Mouse (Mus musculus): Measurements from ENCODE around the gene Lrfn3. TPM values are rescaled to one million over a fixed set of nuclear protein-coding genes. Genes with fewer than 3 reads are reported as not detected.

Gene Lrfn3
- total RNA-seq (2015; ENCODE audit: low replicate concordance) (not detected in 2 replicates), total RNA-seq (2017; ENCODE audit: low replicate concordance) (not detected in 2 replicates)

DNA sequence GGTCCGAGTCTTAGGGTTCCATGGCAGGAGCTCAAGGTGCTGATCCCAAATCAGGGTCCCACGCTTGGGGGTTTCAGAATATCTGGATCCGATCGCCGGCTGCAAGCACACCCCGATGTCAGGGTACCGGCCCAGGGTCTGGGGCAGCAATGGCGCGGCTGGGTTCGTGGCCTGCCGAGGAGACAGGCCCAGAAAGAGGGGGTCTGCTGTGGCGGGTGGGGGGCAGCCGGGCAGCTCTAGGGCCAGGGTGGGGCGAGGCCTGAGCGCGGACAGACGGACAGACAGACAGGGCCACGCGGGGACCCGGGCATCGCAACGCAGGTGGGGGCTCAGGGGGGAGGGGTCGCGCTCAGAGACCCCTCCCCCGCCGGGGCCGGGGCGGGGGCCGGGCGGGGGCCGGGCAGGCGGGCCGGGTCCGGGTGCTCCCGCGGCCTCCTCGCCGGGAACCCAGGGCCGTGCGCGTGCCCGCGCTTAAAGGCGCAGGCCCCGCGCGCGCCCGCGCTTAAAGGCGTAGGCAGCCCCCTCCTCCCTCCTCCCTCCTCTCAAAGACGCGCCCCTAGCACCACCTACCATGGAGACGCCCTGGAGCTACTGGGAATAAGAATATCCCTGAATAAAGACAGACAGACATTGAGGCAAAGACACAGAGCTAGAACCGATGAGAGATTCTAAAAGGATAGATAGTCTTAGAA is at the start of gene Lrfn3:
TSS of gene Lrfn3 (minus strand) at position 121 of the 692 bp plus-strand sequence.
- ATAC-seq (replicated peaks; ENCODE audit: low FRiP score, poor library complexity, severe bottlenecking): no peak

DNA sequence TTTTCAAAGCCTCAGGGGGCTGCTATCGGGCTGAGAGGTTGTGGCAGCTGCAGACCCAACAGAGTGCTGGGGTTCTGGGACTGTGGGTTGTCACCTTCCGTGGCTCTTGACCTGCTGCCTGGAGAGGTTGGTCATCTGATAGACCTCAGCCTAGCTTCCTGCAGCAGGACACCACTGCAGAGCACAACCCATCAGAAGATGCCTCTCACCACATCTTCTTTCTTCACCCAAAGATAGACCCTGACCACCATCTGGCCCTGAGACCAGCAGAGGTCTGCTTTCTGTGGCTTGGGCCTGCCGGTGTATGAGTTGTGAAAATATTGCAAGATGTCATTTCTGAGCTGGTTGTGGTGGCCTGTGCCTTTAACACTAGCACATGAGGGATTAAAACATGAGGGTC is 48.5 kb upstream of the Lrfn3 start:
- no peak for ATAC-seq (replicated peaks; ENCODE audit: low FRiP score, poor library complexity, severe bottlenecking)

DNA sequence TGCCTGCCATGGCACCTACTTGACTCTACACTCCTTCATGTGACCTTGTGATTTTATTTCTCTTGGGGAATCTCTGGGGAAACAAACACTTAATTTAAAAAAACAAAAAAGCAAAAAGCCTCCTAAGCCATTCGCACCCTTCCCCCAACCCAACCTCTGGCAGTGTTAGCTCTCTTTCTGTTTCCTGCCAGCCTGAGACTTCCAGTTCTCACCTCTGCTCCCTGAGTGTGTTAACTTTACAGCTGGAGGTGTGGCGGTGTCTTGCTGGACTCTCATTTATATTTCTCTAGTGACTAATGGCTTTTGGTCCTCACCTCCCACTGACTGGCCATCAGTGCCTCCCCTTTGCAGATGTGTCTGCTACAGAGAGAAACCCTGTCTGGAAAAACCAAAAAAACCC is 47.2 kb upstream of the Lrfn3 start:
- no peak for ATAC-seq (replicated peaks; ENCODE audit: low FRiP score, poor library complexity, severe bottlenecking)

DNA sequence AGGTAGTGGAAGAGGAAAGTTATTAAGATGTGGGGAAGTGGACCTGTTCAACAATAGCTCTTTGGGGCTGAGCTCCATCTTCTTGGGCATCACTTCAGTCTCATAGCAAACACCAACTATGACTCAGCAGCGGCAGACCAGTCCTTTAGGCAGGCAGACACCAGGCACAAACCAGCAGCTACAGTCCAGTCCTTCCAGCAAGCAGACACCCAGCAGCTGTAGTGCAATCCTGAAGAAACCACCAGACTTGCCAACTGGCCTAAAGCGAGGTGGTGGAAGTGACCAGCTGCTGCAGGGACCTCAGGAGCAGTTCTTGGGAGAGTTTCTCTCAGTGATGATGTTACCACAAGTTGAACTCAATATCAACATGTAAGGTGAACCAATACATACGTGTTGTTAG is 46.1 kb upstream of the Lrfn3 start:
- ATAC-seq (replicated peaks; ENCODE audit: low FRiP score, poor library complexity, severe bottlenecking): no peak

DNA sequence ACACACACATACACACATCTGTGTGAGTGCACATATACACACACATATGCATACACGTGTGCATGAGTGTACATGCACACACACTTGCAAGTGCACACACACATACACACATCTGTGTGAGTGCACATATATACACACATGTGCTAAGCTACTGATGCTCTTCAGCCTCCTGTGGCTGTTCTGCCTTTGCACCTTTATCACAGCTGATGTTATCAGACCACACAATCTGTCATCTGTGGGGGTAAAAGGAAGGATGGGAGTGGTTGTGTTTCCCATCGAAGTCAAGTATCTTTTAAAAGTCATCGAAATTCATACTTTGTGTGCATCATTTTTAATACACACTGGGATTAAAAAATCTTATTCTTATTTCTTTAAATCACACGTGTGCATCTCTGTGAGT is 39.8 kb upstream of the Lrfn3 start:
- no peak for ATAC-seq (replicated peaks; ENCODE audit: low FRiP score, poor library complexity, severe bottlenecking)

DNA sequence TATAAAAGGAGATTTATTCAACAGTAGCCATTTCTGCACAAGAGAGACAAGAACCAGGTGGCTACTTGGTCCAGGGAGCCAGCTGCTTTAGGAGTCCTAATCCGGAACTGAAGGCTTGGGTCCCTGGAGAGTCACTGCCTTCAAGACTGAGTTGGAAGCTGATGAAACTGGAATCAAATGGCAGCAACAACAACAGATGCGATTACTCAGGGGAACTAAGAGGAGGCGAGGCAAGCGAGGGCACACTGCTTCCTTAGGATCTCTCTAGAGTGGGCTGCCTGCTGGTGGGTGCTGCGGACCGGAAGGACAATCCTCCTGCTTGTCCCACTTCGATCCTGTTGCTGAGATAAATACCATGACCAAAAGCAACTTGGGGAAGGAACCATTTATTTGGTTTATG is 37.1 kb upstream of the Lrfn3 start:
- ATAC-seq (replicated peaks; ENCODE audit: low FRiP score, poor library complexity, severe bottlenecking): no peak

DNA sequence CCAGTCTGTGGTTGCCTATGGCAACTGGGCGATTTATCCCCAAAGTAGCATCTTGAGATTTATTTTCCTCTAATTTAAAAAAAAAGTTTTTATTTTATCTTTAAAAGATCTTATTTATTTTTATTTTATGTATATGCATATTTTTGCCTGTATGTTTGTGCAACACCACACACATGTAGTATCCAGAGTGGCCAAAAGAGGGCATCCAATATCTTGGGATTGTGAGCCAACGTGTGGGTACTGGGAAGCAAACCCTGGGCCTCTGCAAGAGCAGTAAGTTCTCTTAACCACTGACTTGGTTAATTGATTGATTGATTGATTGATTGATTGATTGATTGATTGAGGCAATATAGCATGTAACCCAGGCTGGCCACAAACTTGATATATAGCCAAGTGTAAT is 32.3 kb upstream of the Lrfn3 start:
- no peak for ATAC-seq (replicated peaks; ENCODE audit: low FRiP score, poor library complexity, severe bottlenecking)

DNA sequence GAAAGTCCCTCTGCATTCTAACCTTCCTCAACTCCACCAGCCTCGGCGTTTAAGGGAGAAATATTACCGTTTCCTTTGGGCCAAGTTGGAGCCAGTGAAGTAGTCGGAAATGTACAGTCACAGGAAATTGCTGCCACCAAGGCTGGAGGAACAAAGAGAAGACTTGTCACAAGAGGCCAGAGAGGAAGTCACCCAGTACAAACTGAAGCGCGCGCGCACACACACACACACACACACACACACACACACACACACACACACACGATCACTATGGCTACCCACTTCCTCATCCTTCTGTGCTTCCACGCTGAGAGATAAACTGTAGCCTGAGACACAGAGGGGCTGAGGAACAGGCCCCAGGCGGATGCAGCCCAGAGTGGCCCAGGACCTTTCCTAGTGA is 31.8 kb upstream of the Lrfn3 start:
- ATAC-seq (replicated peaks; ENCODE audit: low FRiP score, poor library complexity, severe bottlenecking): no peak

DNA sequence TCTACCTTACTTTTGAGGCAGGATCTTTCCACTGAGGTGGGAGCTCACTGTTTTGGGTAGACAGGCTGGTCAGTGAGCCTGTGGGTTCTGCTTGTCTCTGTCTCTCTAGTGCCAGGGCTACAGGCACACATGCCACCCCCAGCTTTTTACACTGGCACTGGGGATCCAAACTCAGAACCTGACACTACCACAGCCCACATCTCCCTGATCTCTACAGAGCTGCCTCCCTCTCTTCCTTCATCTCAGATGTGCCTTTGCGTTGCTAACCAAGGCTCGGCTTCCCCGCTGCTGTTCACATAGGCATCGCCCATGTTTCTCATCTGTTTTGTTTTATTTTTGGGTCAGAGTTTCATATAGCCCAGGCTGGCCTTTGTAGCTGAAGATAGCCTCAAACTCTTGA is 31.1 kb upstream of the Lrfn3 start:
- no peak for ATAC-seq (replicated peaks; ENCODE audit: low FRiP score, poor library complexity, severe bottlenecking)

DNA sequence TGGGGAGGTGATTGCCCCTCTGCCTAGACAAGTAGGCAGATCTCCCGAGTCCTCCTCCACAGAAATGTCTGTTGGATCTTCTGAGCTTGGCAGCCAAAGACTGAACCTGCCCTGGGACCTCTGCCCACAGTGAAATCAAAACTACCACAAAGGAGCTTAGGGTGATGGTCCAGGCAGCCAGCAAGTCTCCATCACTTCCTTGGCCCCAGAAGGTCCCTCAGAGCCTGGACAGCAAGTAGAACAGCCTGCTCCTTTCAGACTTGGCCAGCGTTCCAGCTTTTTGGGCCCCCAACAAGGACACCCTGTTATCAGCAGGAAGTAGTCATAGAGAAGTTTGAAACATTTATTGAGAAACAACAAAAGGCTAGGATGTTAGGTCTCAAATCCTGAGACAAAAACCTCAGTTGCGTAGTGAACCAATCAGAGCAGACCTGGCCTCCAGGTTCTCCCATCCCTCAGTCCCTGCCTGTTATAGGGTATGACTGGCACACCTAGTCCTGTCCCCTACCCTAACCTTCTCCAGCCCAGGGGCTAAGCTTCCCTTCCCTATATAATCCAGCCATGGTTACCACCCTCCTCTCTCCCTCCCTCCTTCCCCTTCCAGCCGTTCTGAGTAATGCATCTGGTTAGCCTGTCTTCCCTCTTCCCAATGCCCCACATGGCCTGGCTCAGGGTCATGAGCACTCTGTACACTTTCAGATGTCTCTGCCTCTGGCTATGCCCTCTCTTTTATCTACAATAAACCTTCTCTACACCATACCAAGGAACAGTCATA is 30.4 kb upstream of the Lrfn3 start:
- ATAC-seq (replicated peaks; ENCODE audit: low FRiP score, poor library complexity, severe bottlenecking): peak; percentile 64

DNA sequence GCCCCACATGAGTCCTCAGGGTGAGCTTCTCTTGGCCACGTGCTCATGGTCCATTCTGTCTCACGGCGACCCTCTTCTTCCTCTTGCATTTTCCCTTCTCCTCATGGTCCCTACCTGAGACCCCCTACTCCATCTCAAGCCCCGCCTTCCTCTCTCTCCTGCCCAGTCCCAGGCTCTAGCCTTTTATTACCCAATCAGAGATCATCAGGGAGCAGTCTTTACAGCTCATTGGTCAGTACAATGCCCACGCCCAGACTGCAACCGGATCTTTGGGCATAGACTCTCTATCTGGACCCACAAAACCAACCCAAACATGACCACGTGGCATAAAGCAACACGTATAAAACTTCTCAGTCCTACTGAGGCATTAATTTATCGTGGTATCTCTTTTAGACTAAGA is 21.5 kb upstream of the Lrfn3 start:
- ATAC-seq (replicated peaks; ENCODE audit: low FRiP score, poor library complexity, severe bottlenecking): no peak

DNA sequence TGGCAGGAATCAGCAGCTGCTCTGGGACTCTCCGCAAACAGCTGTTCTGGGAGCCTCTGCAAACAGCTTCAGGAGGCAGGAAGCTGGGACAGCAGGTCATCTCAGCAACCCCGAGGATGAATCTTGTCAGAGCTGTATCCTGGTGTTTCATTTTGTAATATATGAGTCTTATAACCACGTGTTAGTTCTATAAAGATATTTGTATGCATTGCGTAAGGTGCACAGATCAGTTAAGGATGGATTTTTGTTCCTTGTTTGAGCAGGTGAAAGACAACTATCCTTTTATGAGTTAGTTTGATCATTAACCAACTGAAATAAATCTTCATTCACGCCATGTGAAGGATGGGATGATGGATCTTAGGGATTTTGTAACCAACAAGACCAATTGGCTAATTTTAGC is 17.5 kb upstream of the Lrfn3 start:
- no peak for ATAC-seq (replicated peaks; ENCODE audit: low FRiP score, poor library complexity, severe bottlenecking)

DNA sequence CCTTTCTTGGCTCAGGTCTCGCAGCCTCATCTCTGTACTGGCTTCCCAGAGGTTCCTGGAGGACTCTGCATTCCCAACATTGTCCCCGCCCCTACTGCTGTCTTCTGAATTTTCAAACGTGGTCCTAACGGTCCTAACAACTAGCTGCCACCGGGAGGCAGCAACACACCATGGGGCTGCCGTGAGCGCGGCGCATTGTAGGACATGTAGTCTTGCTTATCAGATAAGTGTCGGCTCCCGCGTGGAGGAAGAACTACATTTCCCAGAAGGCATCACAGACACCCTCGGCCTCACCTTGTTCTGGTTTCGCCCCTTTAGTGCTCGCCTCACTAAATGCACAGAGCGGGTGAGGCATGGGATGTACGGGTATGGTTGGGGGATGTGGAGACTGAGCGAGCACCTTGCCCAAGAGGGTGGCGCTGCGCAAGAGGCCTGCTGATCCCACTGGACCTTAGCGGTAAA is 11.0 kb upstream of the Lrfn3 start:
- peak; percentile 91 for ATAC-seq (replicated peaks; ENCODE audit: low FRiP score, poor library complexity, severe bottlenecking)

DNA sequence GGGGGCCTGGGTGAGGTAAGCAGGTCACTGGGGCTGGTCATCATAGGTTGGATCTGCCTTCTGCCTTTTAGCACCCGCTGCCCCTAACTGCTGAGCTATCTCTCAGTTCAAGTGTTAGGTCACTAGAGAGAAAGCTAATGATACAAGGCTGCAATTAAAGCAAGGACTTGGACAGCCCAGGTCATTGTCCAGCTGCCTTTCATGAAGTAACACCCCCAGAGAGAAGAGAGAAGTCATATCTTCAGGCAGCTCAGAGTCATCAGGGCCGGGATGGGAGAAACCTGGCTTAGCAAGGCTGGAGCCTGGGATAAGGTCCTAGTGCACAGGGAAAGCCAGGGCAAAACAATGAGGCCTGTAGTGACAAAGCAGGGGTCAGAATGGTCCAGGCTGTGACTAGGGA is 4.9 kb upstream of the Lrfn3 start:
- no peak for ATAC-seq (replicated peaks; ENCODE audit: low FRiP score, poor library complexity, severe bottlenecking)

DNA sequence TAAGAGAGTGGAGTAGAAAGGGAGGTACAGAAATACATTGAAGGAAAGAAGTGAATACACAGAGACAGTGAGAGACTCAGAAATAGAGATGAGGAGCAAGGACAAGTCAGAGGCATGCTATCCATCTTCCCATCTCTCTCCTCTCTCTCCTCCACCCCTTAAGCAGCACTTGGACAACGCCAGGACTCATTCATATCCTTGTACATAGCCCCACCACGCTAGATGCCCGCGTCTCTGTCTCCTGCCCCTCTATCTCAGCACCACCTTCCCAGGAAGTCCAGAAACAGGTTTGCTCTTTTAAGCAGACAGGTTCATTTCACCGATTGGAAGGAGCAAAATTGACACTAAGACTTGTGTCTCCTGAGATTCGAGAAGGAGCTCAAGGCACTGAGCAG is 769 bp upstream of the Lrfn3 start:
- no peak for ATAC-seq (replicated peaks; ENCODE audit: low FRiP score, poor library complexity, severe bottlenecking)

DNA sequence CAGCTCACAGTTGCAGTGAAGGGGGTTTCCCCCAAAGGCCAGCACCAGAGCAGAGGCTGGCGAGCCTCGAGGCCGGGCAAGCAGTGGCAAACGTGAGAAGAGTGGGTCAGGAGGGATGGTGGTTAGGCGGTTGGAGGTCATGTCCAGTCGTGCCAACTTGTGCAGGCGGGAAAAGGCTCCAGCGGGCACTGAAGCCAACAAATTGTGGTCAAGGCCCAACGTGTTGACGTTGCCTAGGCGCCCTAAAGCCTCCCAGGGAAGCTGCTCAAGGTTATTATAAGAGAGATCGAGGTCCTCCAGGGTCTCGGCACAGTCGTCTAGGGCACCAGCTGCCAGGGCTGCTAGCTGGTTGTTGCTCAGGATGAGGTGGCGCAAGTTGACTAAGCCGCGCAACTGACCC is 2.5 kb downstream of the Lrfn3 start:
- no peak for ATAC-seq (replicated peaks; ENCODE audit: low FRiP score, poor library complexity, severe bottlenecking)

DNA sequence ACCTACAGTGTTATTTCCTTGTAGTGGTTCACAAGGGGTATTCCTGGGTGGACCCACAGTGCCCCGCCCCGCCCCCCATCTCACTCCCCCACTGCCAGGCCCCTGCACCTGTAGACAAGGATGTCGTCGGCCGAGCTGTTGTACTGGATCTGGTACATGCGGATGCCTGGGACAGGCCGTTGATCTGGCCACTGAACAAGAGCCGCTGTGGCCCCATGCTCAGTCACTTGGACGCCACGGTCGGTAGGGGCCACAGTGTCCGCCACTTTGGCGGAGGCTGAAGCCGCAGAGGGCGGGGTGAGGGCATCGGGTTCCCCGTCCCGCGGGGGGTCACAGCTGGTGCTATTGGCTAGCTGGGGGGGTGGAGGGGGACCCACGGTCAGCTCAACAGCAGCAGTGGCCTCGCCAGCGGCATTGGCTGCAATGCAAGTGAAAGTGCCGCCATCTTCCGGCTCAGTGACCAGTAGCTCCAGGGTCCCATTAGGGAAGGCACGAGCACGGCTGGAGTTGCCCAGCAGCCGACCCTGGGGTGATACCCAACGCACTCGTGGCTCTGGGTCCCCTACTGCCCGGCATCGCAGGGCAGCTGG is 3.2 kb downstream of the Lrfn3 start:
- no peak for ATAC-seq (replicated peaks; ENCODE audit: low FRiP score, poor library complexity, severe bottlenecking)

DNA sequence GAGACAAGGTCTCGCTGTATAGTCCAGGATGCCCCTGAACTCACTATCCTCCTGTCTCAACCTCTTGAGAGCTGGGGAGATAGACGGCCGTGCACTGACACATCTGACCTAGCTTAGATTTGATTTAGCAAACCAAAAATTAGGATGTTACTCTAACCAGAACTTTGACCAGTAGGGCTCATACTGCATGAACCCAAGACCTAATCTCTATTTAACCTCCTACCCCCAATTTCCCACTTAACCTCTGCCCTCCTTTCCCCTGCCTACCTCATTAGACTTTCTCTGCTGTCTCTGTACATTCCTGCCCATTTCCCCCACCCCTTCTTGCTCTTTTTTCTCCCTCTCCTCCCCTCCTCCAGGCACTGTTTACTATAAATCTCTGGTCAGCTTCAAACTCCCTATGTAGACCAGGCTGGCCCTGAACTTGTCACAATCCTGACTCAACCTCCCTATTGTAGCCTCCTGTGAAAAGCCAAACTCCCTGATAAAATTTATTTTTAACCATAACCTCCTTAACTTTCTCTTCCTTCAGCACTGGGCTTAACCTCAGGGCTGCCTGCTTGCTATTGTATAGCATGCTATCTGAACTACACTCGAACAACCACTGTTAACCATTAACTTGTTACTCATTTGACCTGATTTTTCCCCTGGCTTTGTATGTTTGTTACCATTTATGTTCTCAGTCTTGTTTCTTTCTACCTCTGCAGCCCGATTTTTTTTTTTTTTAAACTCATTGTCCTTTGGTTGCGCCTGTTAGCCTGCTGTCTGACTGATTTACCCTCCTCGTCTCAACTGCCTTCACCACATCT is 4.0 kb downstream of the Lrfn3 start:
- ATAC-seq (replicated peaks; ENCODE audit: low FRiP score, poor library complexity, severe bottlenecking): no peak

DNA sequence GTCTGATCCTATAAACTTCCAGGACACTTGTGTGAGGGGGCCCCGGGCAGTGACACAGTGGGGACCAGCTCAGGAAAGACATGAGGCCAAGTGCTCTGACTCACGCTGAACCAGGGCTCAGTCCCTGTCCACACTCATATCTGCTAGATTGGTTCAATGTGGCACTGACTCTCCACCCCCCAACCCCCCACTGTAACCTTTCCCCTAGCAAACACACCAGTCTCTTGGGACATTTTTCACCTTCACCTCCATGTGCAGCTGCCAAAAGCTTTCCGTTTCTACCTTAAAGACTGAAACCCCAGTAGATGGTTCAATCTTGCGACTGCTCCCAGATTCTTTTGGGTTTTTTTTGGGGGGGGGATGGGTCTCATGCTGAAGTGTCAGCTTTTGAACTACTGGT is 8.5 kb downstream of the Lrfn3 start:
- no peak for ATAC-seq (replicated peaks; ENCODE audit: low FRiP score, poor library complexity, severe bottlenecking)

DNA sequence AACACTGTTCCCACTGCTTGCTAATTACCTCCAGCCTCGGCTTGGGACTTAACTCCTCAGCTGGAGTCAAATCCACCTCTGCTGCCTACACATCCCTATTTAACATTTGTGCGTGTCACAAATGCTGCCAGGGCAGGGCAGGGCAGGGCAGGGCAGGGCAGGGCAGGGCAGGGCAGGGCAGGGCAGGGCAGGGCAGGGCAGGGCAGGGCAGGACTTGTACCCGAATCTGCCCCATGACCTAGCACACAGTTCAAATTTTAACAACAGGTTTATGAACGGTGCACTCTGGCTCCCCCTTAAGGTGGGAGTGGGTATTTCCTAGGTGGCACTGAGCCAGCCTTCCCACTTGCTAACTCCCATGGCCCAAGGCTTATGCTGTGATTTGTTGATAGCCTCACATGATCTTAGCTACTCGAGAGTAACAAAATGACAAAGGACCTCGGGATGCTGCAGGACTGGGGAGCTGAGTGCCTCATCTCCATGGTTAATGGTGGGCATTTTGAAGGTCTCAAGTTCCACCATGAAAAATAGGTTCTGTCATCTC is 9.2 kb downstream of the Lrfn3 start:
- no peak for ATAC-seq (replicated peaks; ENCODE audit: low FRiP score, poor library complexity, severe bottlenecking)

Measured in erythroblast, adult 5-6 weeks (primary cell).